Mouse (Mus musculus) hindbrain, postnatal 0 days (tissue): ENCODE measurements at regions not wholly inside any gene's neighbourhood (a gene's known extent, or its start where the extent isn't known, plus 50 kb on each side); places are given as distances from the start of the nearest gene placed in this dataset.
A peak's percentile ranks its signal among the peaks of the same experiment; 100 is the strongest.

Source experiments
- ATAC-seq: fragments of 200-750 bp; cut with Nextera tagmentation; 2 replicates; pipeline ENCODE4 v1.8.0; 2017; ENCODE audit warnings: mild to moderate bottlenecking, moderate TSS enrichment, moderate library complexity
- DNase-seq: peaks from one replicate; pipeline ENCODE4 v3.0.0-alpha.2; 2015; ENCODE audit warnings: low spot score
- H3K27ac ChIP-seq: fragments of 300-500 bp; sonication (generic); 2 replicates; pipeline ENCODE4 v1.5.1; 2014; ENCODE audit warnings: mild to moderate bottlenecking
- H3K27me3 ChIP-seq: fragments of 300-500 bp; sonication (generic); 2 replicates; pipeline ENCODE4 v1.6.1; 2014; ENCODE audit warnings: low read length, mixed read lengths; ENCODE audit not compliant: insufficient read depth
- H3K36me3 ChIP-seq: fragments of 300-500 bp; sonication (generic); 2 replicates; pipeline ENCODE4 v1.6.1; 2014; ENCODE audit warnings: low read length, mixed read lengths; ENCODE audit not compliant: insufficient read depth
- H3K4me1 ChIP-seq: fragments of 300-500 bp; sonication (generic); 2 replicates; pipeline ENCODE4 v1.6.1; 2014; ENCODE audit warnings: antibody characterized with exemption, low read length, mixed read lengths; ENCODE audit not compliant: insufficient read depth
- H3K4me2 ChIP-seq: fragments of 300-500 bp; sonication (generic); 2 replicates; pipeline ENCODE4 v1.6.1; 2014; ENCODE audit warnings: low read depth, mild to moderate bottlenecking, low read length, moderate library complexity, mixed read lengths
- H3K4me3 ChIP-seq: fragments of 300-500 bp; sonication (generic); 2 replicates; pipeline ENCODE4 v1.5.1; 2014; ENCODE audit warnings: low read length
- H3K9ac ChIP-seq: fragments of 300-500 bp; sonication (generic); replicated peaks from 2 replicates; pipeline ENCODE4 v1.6.1; 2014; ENCODE audit warnings: mild to moderate bottlenecking, low read length, moderate library complexity, mixed read lengths
- H3K9me3 ChIP-seq: fragments of 300-500 bp; sonication (generic); 2 replicates; pipeline ENCODE4 v1.6.1; 2016; ENCODE audit warnings: low read length, mixed read lengths
- CTCF ChIP-seq: IDR thresholded peaks from 2 replicates; pipeline ENCODE4 v1.5.1; 2016; ENCODE audit warnings: antibody characterized with exemption, control low read depth, low read depth
- WGBS: fragments of 180-500 bp; shearing (Covaris S2); extraction: QIAGEN DNeasy Blood & Tissue Kit; methylation state at CpG from one replicate; pipeline ENCODE4 v1.1.7; 2014; 5-methylcytosine and 5-hydroxymethylcytosine counted together

DNA sequence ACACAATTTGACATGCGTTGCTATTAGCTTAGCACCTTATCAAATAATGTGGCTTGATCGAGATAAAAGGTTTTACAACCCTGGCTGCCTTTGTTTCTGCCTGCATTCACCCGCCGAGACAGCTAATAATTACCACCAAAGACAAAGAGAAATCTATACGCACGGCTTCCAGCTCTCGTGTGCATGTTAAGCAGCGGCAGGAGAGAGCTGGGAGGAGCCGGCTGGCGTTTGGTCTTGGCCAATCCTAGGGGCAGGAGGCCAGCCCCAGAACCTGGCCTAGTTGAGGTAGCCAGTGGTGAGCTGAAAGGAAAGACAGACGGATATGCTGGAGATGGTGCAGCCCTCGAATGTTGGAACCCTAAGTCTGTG, 164.0 kb downstream of the Rps24 start:
- H3K9ac ChIP-seq: 0 out of 2 replicates have a peak overlapping the region, but pooled peaks have one; percentile 19
- ATAC-seq: no peak

DNA sequence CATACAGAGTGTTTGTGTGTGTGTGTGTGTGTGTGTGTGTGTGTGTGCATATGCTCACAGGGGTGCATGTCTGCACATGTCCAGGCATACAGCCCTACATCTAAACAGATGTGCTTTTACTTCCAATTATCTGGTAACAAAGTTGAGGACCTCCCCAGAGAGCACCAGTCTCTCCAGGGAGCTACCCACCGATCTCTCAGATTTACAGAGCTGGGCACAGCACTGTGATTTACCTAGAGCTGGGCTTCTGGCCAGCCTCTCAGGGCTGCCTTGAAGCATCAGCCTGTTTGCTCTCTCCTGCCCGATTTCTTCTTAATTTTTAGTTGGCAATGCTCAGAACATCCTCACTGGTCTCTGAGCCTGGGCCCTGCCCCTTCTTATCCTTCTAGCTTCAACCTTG, 165.7 kb downstream of the Rps24 start:
- Histone ChIP-seq H3K36me3 (no peaks in the 10 kb centered on the region), H3K9me3 (no peaks in the 10 kb centered on the region), H3K27me3 (no peaks in the 10 kb centered on the region), H3K27ac (no peak overlapping the region), H3K4me2 (no peak overlapping the region), H3K4me3 (no peak overlapping the region), H3K9ac (no peak overlapping the region), H3K4me1 (peaks cover 4% of the 10 kb centered on the region; the same call in 1 of the 2 replicates)
- 13% methylated on average over 2 of the region's 2 CpGs for WGBS
- TF ChIP-seq CTCF: no peak
- ATAC-seq (no peak), DNase-seq (no peak)

More for the DNA sequence above, 164.0 kb downstream of the Rps24 start:
- TF ChIP-seq CTCF: no peak
- DNase-seq: peak; percentile 61
- Histone ChIP-seq H3K4me3 (no peak overlapping the region), H3K27me3 (no peaks in the 10 kb centered on the region), H3K4me2 (no peak overlapping the region), H3K27ac (peak overlapping the region; percentile 61), H3K4me1 (peaks cover 7% of the 10 kb centered on the region; the same call in 1 of the 2 replicates), H3K9me3 (no peaks in the 10 kb centered on the region), H3K36me3 (no peaks in the 10 kb centered on the region)
- 30% methylated on average over 12 of the region's 12 CpGs for WGBS

DNA sequence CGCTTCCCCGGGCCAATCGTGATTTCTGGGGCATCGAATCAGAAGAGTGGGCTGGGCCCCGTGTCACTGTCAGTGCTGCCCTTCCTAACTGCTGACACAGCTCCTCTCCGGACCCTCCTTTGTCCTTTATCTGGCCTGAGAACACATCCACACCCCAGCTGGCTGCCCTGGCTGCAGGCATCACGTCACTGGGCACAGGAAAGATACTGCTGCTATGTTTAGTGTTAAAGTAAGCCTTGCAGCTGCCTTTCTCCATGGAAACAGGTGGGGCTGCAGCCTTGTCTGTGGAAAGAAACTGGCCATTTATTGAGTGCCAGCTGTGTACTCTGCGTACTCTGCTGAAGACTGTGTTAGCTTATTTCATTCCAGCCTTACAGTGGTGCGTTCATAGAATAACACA, 168.7 kb downstream of the Rps24 start:
- H3K9me3 ChIP-seq: no peaks in the 10 kb centered on the region

DNA sequence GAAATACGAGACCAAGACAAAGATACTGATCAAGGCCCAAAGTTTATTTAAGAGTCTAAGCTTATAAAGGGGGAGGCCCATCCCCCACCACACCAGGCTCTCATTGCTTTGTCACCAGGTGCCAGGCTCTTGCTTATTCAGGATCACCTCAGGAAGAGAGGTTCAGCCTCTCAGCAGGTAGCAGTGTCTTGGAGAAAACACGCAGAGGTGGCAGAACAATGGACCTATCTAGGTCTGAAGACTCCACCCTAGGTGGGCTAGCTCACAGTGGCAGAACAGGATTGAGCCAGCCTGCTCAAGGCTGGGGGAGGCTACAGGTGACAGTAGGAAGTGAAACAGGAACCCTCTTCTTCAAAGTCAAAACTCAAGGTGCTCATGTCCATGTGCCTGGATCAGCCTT, 174.9 kb downstream of the Rps24 start:
- Histone ChIP-seq H3K27ac (no peak overlapping the region), H3K9ac (no peak overlapping the region), H3K9me3 (no peaks in the 10 kb centered on the region), H3K4me2 (no peak overlapping the region), H3K36me3 (no peaks in the 10 kb centered on the region), H3K27me3 (no peaks in the 10 kb centered on the region), H3K4me3 (no peak overlapping the region), H3K4me1 (no peaks in the 10 kb centered on the region)
- 75% methylated on average over 2 of the region's 2 CpGs for WGBS
- ATAC-seq: no peak
- no peak for TF ChIP-seq CTCF
- DNase-seq: no peak

More for the DNA sequence above, 168.7 kb downstream of the Rps24 start:
- Histone ChIP-seq H3K27ac (peak overlapping the region; percentile 8; the same call in 1 of the 2 replicates), H3K27me3 (no peaks in the 10 kb centered on the region), H3K4me1 (no peaks in the 10 kb centered on the region; the same call in 1 of the 2 replicates), H3K4me2 (no peak overlapping the region), H3K4me3 (no peak overlapping the region), H3K9ac (no peak overlapping the region), H3K36me3 (no peaks in the 10 kb centered on the region)
- no peak for TF ChIP-seq CTCF
- peak; percentile 43 for DNase-seq
- WGBS: 39% methylated on average over 9 of the region's 9 CpGs
- ATAC-seq: peak; percentile 81

DNA sequence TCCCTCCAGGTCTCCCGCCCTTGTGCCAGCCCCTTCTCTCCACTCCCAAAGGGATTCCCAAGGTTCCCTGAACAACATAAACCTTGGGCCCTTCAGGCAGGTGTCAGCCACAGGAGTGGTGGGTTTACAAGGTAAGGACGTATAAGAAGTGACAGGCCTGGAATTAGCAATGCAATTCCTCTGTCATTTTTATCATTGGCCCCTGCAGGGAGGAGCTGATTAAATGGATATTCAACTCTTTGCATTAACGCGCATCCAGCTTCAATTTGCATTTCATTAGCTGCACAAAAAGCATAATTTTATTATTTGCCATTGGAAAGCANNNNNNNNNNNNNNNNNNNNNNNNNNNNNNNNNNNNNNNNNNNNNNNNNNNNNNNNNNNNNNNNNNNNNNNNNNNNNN, 178.3 kb downstream of the Rps24 start:
- WGBS: 48% methylated on average over 4 of the region's 4 CpGs
- no peak for DNase-seq
- no peak overlapping the region for H3K27ac ChIP-seq

More for the DNA sequence above, 178.3 kb downstream of the Rps24 start:
- ATAC-seq: no peak
- Histone ChIP-seq H3K4me3 (no peak overlapping the region), H3K27me3 (no peaks in the 10 kb centered on the region), H3K4me2 (no peak overlapping the region), H3K4me1 (no peaks in the 10 kb centered on the region), H3K9me3 (no peaks in the 10 kb centered on the region), H3K36me3 (no peaks in the 10 kb centered on the region), H3K9ac (no peak overlapping the region)
- TF ChIP-seq CTCF: no peak
